Mouse (Mus musculus) c-Kit-negative CD71-positive TER-119-positive erythroid progenitor cells, embryonic 14.5 days (primary cell): ENCODE data around the gene Gpbp1l1.

Experiments
- DNase-seq: peaks from one replicate; pipeline ENCODE4 v3.0.0-alpha.2; 2013; ENCODE audit warnings: low read depth, low spot score

Gpbp1l1 gene

GRCm38 (mm10) chr4:116635197-116635596 lies 77.7 kb downstream of the Gpbp1l1 start:
- no peak for DNase-seq

GRCm38 (mm10) chr4:116638821-116639220 lies 81.4 kb downstream of the Gpbp1l1 start:
- no peak for DNase-seq

GRCm38 (mm10) chr4:116642071-116642470 lies 84.6 kb downstream of the Gpbp1l1 start:
- DNase-seq, result no peak
